Mouse (Mus musculus) cortical plate, adult 2 months (tissue): ENCODE measurements around the gene I830077J02Rik. TPM values are rescaled to one million over a fixed set of nuclear protein-coding genes. Genes with fewer than 3 reads are reported as not detected.

ENCODE experiments used
- H3K27ac ChIP-seq: fragments of 200-500 bp; 2 replicates; pipeline ENCODE4 v1.5.1; 2012; ENCODE audit warnings: low read length, control low read depth, inconsistent platforms; ENCODE audit not compliant: insufficient read depth
- H3K4me1 ChIP-seq: fragments of 200-500 bp; 2 replicates; pipeline ENCODE4 v1.6.1; 2011; ENCODE audit warnings: low read length; ENCODE audit not compliant: control insufficient read depth, insufficient read depth
- H3K4me3 ChIP-seq: fragments of 200-500 bp; 2 replicates; pipeline ENCODE4 v1.5.1; 2011; ENCODE audit warnings: mild to moderate bottlenecking, low read length, control low read depth; ENCODE audit not compliant: insufficient read depth
- CTCF ChIP-seq: fragments of 200-500 bp; IDR thresholded peaks from 2 replicates; pipeline ENCODE4 v1.5.1; 2011; ENCODE audit warnings: mild to moderate bottlenecking, control low read depth, low read length; ENCODE audit not compliant: insufficient read depth; ENCODE audit errors: extremely low read depth
- POLR2A ChIP-seq: fragments of 200-500 bp; IDR thresholded peaks from 2 replicates; pipeline ENCODE4 v1.6.1; 2011; ENCODE audit warnings: mild to moderate bottlenecking, low read length, control low read depth; ENCODE audit not compliant: insufficient read depth; ENCODE audit errors: extremely low read depth
- polyA plus RNA-seq: library from polyadenylated mRNA; depleted of rRNA; stranded (reverse); fragments of >200 nt; gene quantifications from 2 replicates; pipeline ENCODE4 v1.2.3, GENCODE M21; 2012

Gene I830077J02Rik
- polyA plus RNA-seq, 1 experiment = 1.8 TPM

DNA sequence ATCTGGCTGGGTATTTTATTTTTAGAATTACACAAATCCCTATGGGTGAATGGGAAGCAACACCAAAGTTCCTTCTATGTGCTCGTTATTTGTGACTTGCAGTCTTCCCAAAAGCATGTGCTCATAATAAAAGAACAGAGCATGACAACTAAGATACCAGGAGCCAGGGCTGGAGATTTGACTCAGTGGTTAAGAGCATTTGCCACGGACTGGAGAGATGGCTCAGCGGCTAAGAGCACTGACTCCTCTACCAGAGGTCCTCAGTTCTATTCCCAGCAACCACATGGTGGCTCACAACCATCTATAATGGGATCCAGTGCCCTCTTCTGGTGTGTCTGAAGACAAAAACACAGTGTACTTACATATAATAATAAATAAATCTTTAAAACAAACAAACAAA, 35.7 kb downstream of the I830077J02Rik start:
- Histone ChIP-seq H3K4me3 (no peak overlapping the region), H3K4me1 (peaks cover 2% of the 10 kb centered on the region; the same call in 1 of the 2 replicates), H3K27ac (no peak overlapping the region)
- TF ChIP-seq CTCF = no peak
- TF ChIP-seq POLR2A = no peak

- Histone ChIP-seq H3K27ac (no peak overlapping the region), H3K4me3 (no peak overlapping the region), H3K4me1 (peaks cover 2% of the 10 kb centered on the region; the same call in 1 of the 2 replicates)
- TF ChIP-seq POLR2A (no peak), CTCF (peak; percentile 39; the same call in 1 of the 2 replicates)
Observed at GRCm38 (mm10) chr3:105894601-105895592, 37.6 kb downstream of the I830077J02Rik start.

GRCm38 (mm10) chr3:105893941-105894391, 38.5 kb downstream of the I830077J02Rik start:
- H3K27ac ChIP-seq = no peak overlapping the region
- H3K4me1 ChIP-seq = peaks cover 2% of the 10 kb centered on the region; the same call in 1 of the 2 replicates
- H3K4me3 ChIP-seq = no peak overlapping the region

GRCm38 (mm10) chr3:105892572-105893495, 39.6 kb downstream of the I830077J02Rik start:
- TF ChIP-seq POLR2A (no peak), CTCF (no peak)
- Histone ChIP-seq H3K4me3 (no peak overlapping the region), H3K4me1 (peaks cover 2% of the 10 kb centered on the region; the same call in 1 of the 2 replicates), H3K27ac (no peak overlapping the region)

More at GRCm38 (mm10) chr3:105893941-105894391, 38.5 kb downstream of the I830077J02Rik start:
- TF ChIP-seq CTCF = no peak

DNA sequence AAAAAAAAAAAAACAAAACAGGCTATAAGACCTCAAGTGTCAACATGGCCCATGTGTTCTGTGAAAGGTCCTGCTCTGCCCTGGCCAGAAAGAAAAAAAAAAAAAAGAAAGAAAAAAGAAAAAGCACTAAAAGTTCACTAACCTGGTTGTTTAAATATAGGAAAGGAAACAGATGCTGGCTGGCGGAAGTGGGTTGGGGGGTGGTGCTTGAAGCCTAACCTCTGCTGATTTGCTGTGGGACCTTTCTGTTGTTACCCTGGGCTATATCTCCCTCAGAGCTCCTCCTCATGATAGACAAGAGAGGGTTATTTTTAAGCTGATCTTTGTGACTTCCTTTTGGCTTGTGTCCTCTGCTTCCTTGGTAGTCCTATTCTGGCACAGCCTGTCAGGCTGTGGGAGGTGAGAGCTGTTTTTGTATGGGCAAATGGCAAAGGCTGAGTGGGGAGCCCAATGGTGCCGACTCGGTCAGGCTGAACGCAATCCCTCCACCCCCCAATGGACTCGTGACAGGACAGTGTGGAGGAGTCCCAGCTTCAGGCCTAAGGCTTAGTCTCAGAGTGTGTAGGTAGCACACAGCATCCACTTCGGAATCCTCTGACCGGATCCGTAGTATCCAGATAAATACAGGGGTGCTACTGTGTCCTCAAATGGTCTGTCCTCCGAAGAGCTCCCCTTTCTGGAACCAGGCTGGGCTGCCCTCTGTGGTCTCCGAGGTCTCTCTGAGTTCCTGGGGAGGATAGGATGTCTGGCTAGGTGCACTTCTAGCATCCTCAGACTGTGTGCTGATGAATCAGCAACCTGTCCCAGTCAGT, 40.5 kb downstream of the I830077J02Rik start:
- Histone ChIP-seq H3K4me3 (no peak overlapping the region), H3K4me1 (peaks cover 2% of the 10 kb centered on the region; the same call in 1 of the 2 replicates), H3K27ac (peak overlapping the region; percentile 30; the same call in 1 of the 2 replicates)
- TF ChIP-seq POLR2A = no peak
- no peak for TF ChIP-seq CTCF

DNA sequence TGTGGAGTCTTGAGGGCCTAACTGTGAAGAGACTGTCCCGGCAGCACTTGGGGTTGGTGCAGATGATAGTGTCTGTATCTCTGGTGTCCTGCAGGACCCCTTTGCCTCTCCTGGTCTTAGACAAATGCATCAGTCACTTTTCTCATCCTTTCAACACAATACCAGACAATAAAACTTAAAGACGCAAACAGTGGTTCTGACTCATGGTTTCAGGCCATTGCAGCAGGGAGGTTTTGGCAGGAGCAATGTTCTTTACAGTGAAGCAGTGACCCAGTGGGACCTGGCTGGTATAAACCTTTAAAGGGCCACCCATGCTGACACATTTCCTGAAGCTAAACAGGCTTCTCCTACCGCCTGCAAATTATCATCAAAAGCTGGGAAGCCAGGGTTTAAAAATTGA, 41.3 kb downstream of the I830077J02Rik start:
- Histone ChIP-seq H3K4me1 (peaks cover 2% of the 10 kb centered on the region; the same call in 1 of the 2 replicates), H3K4me3 (no peak overlapping the region), H3K27ac (no peak overlapping the region)
- no peak for TF ChIP-seq CTCF

DNA sequence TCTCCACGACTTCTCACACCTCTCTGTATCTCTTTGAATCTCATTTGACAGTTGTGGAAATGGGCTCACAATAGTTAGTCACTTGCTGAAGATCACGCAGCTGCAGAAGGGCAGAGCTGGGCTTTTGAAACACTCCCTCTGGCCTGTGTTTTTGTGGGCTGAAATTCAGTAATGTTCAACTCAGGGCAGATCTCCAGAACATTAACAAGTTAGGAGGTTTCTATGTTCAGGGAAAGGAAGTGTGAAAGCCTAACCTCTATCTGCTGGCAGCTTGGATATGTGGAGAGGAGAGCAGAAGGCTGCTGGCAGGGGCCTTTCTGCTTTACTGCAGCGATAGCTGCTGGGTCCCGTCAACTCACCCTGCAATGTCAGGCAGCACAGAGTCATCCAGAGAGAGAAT, 42.2 kb downstream of the I830077J02Rik start:
- Histone ChIP-seq H3K27ac (no peak overlapping the region), H3K4me3 (no peak overlapping the region), H3K4me1 (peaks cover 2% of the 10 kb centered on the region; the same call in 1 of the 2 replicates)
- no peak for TF ChIP-seq POLR2A
- TF ChIP-seq CTCF = no peak

GRCm38 (mm10) chr3:105888961-105889360, 43.5 kb downstream of the I830077J02Rik start:
- no peak for TF ChIP-seq CTCF
- Histone ChIP-seq H3K4me1 (peaks cover 2% of the 10 kb centered on the region; the same call in 1 of the 2 replicates), H3K4me3 (no peak overlapping the region), H3K27ac (no peak overlapping the region)

DNA sequence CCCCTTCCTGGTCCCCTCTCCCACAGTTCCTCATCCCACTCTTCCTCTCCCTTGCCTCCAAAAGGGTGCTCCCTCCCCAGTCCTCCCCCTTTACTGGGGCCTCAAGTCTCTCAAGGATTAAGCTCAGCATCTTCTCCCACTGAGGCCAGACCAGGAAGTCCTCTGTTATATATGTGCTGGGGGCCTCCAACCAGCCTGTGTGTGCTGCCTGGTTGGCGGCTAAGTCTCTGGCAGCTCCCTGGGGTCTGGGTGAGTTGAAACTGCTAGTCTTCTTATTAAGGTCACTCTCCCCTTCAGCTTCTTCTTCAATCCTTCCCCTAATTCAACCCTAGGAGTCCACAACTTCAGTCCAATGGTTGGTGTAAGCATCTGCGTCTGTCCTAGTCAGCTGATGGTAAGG, 49.4 kb downstream of the I830077J02Rik start:
- no peak for TF ChIP-seq POLR2A
- TF ChIP-seq CTCF = no peak

More for the DNA sequence above, 49.4 kb downstream of the I830077J02Rik start:
- Histone ChIP-seq H3K4me1 (no peaks in the 10 kb centered on the region), H3K27ac (no peak overlapping the region), H3K4me3 (no peak overlapping the region)
